Comparison of ENCODE assay signal across 1 mouse cellular context in genomic region chr19:6101186-6101585, GRCm38 (mm10).
A peak's percentile ranks its signal among the peaks of the same experiment; 100 is the strongest.
TF ChIP-seq lines count a peak whose summit lies in the region.

No protein-coding gene starts in this region.

TF ChIP-seq in CH12.LX, 34 proteins besides CTCF, POLR2A, EP300 and RAD21:
- TF ChIP-seq E2F4 (IDR thresholded peaks at IDR 0.05; ENCODE audit: insufficient replicate concordance, low read depth, low read length) (no peak), ZMIZ1 (IDR thresholded peaks at IDR 0.05; ENCODE audit: low read depth, low read length) (0 out of 2 replicates have a peak, but pooled peaks have one; percentile 20)
